Mouse (Mus musculus): ENCODE measurements around the gene Slu7. TPM values are rescaled to one million over a fixed set of nuclear protein-coding genes. Genes with fewer than 3 reads are reported as not detected.

Gene Slu7
- polyA plus RNA-seq, 1 experiment from 2014 or later, result 67.8 TPM

DNA sequence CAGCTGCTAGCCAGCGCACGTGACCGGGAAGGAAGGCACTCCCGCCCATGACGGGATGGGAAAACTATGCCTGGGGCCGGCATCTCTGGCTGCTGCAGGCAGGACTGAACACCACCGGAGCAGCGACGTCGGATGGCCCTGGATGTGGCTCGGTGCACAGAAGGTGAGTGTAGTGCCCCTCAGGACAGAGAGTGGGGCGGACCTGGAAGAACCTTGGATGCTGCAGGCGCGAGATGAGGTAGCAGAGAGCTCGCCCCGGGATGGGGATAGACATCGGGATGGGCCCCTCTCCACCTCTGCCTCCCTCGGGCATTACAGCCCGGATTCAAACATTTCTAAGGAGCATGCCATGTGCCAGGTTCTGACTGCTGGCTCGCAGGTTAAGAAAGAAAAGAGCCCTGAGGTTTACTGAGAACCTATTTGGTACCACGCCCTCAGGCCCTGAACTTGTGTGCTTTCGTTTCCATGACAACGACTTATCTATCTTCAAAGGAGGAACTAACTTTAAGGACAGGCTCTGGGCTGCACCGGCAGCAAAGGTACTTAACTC, 40.8 kb downstream of the Slu7 start, which contains the start of gene C1qtnf2:
C1qtnf2 (plus strand) TSS at position 52 of the 550 bp plus-strand sequence.
- peak; percentile 71 for ATAC-seq (ENCODE audit: low FRiP score, low read depth)
- Histone ChIP-seq H3K9me3 (no peaks in the 10 kb centered on the region), H3K4me1 (peaks cover 8% of the 10 kb centered on the region), H3K4me2 (replicated peaks) (peak within 1 kb of the TSS; percentile 71), H3K9ac (peak within 1 kb of the TSS; percentile 52), H3K36me3 (no peaks in the 10 kb centered on the region), H3K27ac (no peak within 1 kb of the TSS), H3K27me3 (replicated peaks) (no peaks in the 10 kb centered on the region), H3K4me3 (peak within 1 kb of the TSS; percentile 26)
- 5% methylated on average over 24 of the region's 24 CpGs for WGBS

DNA sequence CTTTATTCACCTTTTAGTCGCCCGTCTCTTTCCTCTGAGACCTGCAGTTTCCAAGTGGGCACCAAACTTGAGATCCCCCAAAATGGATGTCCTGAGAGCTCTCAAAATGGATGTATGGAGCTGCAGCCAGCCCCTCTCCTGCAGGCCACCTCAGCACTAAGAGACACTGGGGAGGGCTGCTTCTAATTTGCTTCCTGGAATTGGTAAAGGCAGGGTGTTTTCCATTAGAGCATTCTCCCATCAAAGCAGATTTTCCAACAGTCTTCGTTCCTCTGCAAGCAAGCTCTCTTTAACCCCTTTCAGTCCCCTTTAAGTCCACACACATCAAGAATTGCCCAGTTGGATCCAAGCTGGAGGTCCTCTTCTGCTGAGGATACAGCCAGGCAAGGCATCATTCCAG, 45.8 kb downstream of the Slu7 start:
- no peak for ATAC-seq (ENCODE audit: low FRiP score, low read depth)
- H3K9me3 ChIP-seq, result no peaks in the 10 kb centered on the region
- H3K9ac ChIP-seq, result no peak overlapping the region
- H3K36me3 ChIP-seq, result no peaks in the 10 kb centered on the region
- H3K4me2 ChIP-seq (replicated peaks), result no peak overlapping the region
- H3K27me3 ChIP-seq (replicated peaks), result no peaks in the 10 kb centered on the region
- no peak overlapping the region for H3K27ac ChIP-seq
- no peak overlapping the region for H3K4me3 ChIP-seq
- 93% methylated on average over 3 of the region's 3 CpGs for WGBS
- H3K4me1 ChIP-seq, result peaks cover 3% of the 10 kb centered on the region

DNA sequence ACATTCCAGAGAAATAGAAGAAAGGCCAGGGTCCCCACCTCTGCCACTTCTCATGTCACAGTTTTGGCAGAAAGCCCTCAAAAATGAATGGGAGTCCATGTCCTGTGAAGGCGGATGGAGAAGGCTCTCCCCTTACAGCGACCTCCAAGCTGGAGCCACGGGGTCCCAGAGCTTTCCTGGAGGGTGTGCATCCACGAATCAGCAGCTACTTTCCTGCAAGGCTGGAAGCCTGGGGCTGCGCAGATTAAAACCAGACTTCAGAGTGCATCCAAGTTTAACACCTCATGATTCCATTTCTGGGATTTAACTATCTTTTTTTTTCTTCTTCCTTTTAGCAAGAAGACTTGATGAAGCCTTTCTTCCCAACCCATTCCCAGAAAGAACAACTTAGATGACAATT, 47.0 kb downstream of the Slu7 start:
- Histone ChIP-seq H3K27me3 (replicated peaks) (no peaks in the 10 kb centered on the region), H3K9me3 (no peaks in the 10 kb centered on the region), H3K4me1 (no peaks in the 10 kb centered on the region; the same call in 1 of the 2 replicates), H3K4me2 (replicated peaks) (no peak overlapping the region), H3K4me3 (no peak overlapping the region), H3K27ac (no peak overlapping the region), H3K36me3 (no peaks in the 10 kb centered on the region), H3K9ac (no peak overlapping the region)
- 61% methylated on average over 5 of the region's 5 CpGs for WGBS
- no peak for ATAC-seq (ENCODE audit: low FRiP score, low read depth)

DNA sequence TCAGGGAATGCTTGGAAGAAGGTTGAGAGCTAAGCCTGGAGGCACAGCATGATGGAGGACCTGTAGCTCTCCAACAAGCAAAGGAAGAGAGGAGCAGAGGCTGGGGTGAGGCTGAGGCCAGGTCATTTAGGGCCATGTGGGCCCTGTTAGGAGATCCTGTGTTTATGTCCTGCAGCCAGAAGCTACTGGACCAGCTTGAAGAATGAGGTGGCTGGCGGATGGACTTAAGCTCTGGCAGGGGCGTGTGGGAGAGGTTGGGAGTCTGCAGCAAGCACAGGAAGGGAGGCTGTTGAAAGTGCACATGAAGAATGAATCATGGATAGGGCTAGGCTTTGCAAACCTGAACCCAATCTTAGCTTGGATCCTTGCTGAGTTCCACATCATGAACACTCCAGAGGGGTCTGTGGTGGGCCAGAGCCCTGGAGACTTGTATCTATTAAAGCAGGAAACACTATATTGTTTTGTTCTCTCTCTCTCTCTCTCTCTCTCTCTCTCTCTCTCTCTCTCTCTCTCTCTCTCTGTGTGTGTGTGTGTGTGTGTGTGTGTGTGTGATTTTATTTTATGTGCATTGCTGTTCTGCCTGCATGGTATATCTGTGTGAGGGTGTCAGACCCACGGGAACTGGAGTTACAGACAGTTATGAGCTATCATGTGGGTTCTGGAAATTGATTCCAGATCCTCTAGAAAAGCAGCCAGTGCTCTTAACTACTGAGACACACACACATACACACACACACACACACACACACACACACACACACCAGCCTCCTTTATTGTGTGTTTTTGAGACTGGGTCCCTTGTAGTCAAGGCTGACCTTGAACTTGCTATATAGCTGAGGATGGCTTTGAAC, 48.4 kb downstream of the Slu7 start:
- no peak for ATAC-seq (ENCODE audit: low FRiP score, low read depth)
- no peak overlapping the region for H3K4me2 ChIP-seq (replicated peaks)

DNA sequence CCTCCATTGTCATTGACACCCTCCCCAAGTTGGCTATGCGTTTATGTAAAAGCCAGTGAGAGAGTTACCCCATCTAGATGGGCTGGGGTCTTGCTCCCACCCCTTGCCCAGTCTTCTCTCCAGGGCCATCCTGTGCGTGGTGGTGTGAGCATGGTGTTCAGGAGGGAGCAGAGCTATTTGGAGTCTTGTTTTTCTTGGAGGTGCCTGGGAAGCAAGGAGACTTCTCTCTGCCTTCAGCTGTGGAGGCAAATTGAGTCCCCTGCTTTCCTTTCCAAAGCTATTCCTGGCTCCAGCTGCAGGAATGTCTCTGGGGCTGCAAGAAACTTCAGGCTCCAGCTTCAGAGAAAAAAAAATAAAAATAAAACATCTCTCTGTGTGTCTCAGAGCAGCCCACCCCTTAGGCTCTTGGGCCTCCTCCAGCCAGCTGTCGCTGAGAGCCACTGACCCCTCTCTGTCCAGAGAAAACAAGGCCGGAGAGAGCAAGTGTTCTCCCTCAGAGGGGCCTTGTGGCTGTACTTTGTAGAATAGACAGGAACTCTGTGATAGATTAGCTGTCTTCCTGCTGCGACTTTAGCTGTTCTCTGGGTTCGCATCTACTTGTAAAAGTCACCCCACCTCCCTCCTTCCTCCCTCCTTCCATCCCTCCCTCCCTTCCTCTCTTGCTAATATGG, 49.7 kb downstream of the Slu7 start:
- Histone ChIP-seq H3K4me1 (no peaks in the 10 kb centered on the region; the same call in 1 of the 2 replicates), H3K4me3 (no peak overlapping the region), H3K4me2 (replicated peaks) (no peak overlapping the region), H3K27ac (no peak overlapping the region), H3K9ac (no peak overlapping the region), H3K9me3 (no peaks in the 10 kb centered on the region), H3K36me3 (no peaks in the 10 kb centered on the region), H3K27me3 (replicated peaks) (no peaks in the 10 kb centered on the region)
- 45% methylated on average over 6 of the region's 6 CpGs for WGBS
- no peak for ATAC-seq (ENCODE audit: low FRiP score, low read depth)

More for the DNA sequence above, 48.4 kb downstream of the Slu7 start:
- H3K27ac ChIP-seq, result no peak overlapping the region
- H3K27me3 ChIP-seq (replicated peaks), result no peaks in the 10 kb centered on the region
- no peaks in the 10 kb centered on the region; the same call in 1 of the 2 replicates for H3K4me1 ChIP-seq
- no peak overlapping the region for H3K4me3 ChIP-seq
- no peaks in the 10 kb centered on the region for H3K9me3 ChIP-seq
- H3K36me3 ChIP-seq, result no peaks in the 10 kb centered on the region
- H3K9ac ChIP-seq, result no peak overlapping the region
- WGBS, result 71% methylated on average over 3 of the region's 3 CpGs

DNA sequence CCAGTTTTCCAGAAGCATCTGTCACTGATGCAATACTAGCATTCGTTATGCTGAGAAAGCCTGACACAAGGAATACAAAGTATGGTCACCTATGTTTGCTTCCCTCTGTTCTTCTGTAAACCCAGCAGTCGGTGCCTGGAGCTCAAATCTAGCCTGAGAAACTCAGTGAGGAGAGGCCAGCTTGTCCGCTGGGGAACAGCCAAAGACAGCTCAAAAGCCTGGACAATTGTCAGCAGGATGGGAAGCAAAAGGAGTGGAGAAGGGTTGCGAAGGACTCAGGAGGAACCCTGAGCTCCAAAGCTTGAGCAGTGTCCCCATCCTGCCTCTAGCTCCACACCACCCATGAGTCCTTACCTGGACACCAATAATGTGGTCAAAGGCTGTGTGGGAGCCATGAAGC, 50.5 kb downstream of the Slu7 start:
- Histone ChIP-seq H3K9me3 (no peaks in the 10 kb centered on the region), H3K4me2 (replicated peaks) (no peak overlapping the region), H3K36me3 (no peaks in the 10 kb centered on the region), H3K27me3 (replicated peaks) (no peaks in the 10 kb centered on the region), H3K4me1 (no peaks in the 10 kb centered on the region; the same call in 1 of the 2 replicates), H3K27ac (no peak overlapping the region), H3K4me3 (no peak overlapping the region), H3K9ac (no peak overlapping the region)
- WGBS, result 84% methylated on average over 4 of the region's 4 CpGs
- no peak for ATAC-seq (ENCODE audit: low FRiP score, low read depth)

DNA sequence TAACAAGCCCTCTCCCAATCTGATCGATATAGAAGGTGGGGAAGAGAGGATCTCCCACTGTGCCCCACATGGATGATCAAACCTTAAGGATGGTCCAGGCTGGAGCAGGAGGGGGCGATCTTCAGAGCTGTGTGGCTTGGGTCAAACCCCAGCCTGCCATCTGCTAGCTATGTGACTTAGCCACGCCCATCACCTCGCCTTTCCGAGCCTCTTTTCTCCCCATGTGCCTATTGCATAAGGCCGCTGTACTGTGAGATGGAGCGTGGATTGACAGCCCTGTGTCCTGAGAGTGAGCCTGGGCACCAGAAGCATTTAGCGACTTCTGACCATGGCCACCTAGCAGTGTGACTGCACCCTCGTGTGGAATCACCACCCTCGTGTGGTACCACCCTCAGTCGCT, 51.1 kb downstream of the Slu7 start:
- WGBS, result 46% methylated on average over 11 of the region's 11 CpGs
- no peak overlapping the region for H3K27ac ChIP-seq
- no peak for ATAC-seq (ENCODE audit: low FRiP score, low read depth)
- H3K4me2 ChIP-seq (replicated peaks), result 0 out of 2 replicates have a peak overlapping the region, but pooled peaks have one; percentile 1
- H3K27me3 ChIP-seq (replicated peaks), result no peaks in the 10 kb centered on the region
- no peak overlapping the region for H3K4me3 ChIP-seq
- H3K4me1 ChIP-seq, result no peaks in the 10 kb centered on the region; the same call in 1 of the 2 replicates
- H3K9ac ChIP-seq, result no peak overlapping the region
- H3K9me3 ChIP-seq, result no peaks in the 10 kb centered on the region
- no peaks in the 10 kb centered on the region for H3K36me3 ChIP-seq

DNA sequence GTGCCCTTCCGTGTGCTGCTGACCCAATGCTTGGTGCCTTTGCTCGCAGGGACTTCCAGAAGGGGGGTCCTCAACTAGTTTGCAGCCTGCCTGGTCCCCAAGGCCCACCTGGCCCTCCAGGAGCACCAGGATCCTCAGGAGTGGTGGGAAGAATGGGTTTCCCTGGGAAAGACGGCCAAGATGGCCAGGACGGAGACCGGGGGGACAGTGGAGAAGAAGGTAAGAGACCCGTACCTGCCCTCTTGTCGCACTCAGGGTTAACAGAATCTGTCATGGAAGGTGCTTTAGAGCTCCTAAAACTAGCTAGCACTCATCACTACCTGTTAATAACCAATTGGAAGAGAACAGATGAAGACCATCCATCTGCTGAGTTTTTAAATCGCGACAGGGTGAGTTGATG, 52.3 kb downstream of the Slu7 start:
- H3K4me3 ChIP-seq, result no peak overlapping the region
- no peaks in the 10 kb centered on the region for H3K9me3 ChIP-seq
- WGBS, result 93% methylated on average over 9 of the region's 9 CpGs
- ATAC-seq (ENCODE audit: low FRiP score, low read depth), result no peak
- H3K4me2 ChIP-seq (replicated peaks), result no peak overlapping the region
- no peaks in the 10 kb centered on the region; the same call in 1 of the 2 replicates for H3K4me1 ChIP-seq
- H3K27ac ChIP-seq, result no peak overlapping the region
- H3K9ac ChIP-seq, result no peak overlapping the region
- no peaks in the 10 kb centered on the region for H3K36me3 ChIP-seq
- H3K27me3 ChIP-seq (replicated peaks), result no peaks in the 10 kb centered on the region

DNA sequence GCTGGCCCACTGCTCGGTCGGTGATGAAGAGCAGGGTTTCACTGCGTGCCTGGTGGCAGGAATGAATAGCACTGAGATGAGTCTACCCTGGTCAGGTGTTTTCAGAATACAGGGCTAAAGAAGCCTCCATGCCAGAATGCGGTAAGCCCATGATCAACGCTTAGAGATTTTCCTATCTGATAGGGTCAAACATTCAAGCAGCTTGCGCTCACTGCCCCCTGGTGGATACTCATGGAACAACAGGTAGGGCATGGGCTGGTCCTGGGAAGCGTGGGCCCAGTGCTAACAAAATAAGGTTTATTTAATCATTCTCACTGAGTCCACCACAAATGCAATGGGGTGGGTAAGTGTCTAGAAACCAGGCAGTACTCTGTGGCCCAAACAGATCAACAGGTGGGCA, 59.1 kb downstream of the Slu7 start:
- no peak overlapping the region for H3K9ac ChIP-seq
- no peaks in the 10 kb centered on the region for H3K27me3 ChIP-seq (replicated peaks)
- H3K27ac ChIP-seq, result no peak overlapping the region
- no peak for ATAC-seq (ENCODE audit: low FRiP score, low read depth)
- WGBS, result 34% methylated on average over 7 of the region's 7 CpGs
- no peak overlapping the region for H3K4me2 ChIP-seq (replicated peaks)
- H3K9me3 ChIP-seq, result no peaks in the 10 kb centered on the region
- no peaks in the 10 kb centered on the region for H3K4me1 ChIP-seq
- H3K4me3 ChIP-seq, result no peak overlapping the region
- H3K36me3 ChIP-seq, result no peaks in the 10 kb centered on the region

DNA sequence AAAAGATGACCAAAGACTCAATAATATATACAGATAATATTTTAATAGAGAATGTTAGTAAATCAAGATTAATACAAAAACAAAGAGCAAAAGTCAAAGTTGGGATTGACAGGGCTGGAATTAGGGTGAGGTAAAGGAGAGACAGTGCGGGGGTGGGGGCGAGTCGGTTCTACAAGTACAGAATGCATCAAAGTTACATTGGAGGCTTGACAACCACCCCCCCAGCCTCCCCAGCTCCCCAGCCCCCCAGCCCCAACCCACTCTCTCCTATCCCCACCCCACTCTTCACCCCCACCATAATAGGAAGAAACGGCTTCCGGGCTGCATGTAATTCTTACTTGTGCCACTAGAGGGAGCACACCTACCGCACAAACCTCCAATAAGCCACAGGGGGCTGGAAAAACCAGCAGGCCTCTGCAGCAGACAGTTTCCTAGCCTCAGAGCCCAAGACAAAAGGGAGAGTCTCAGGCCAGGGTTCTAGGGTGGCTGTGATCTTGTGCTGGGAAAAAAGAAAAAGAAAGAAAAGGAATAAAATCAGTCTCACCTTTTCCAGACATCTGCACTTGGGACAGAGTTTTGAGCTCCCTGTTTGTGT, 60.4 kb downstream of the Slu7 start:
- Histone ChIP-seq H3K4me1 (no peaks in the 10 kb centered on the region), H3K9ac (no peak overlapping the region), H3K4me2 (replicated peaks) (no peak overlapping the region), H3K4me3 (no peak overlapping the region), H3K27me3 (replicated peaks) (no peaks in the 10 kb centered on the region), H3K36me3 (no peaks in the 10 kb centered on the region; the same call in 1 of the 2 replicates), H3K9me3 (peaks cover 5% of the 10 kb centered on the region; the same call in 1 of the 2 replicates), H3K27ac (no peak overlapping the region)
- WGBS, result 21% methylated on average over 6 of the region's 6 CpGs
- peak; percentile 89 for ATAC-seq (ENCODE audit: low FRiP score, low read depth)

DNA sequence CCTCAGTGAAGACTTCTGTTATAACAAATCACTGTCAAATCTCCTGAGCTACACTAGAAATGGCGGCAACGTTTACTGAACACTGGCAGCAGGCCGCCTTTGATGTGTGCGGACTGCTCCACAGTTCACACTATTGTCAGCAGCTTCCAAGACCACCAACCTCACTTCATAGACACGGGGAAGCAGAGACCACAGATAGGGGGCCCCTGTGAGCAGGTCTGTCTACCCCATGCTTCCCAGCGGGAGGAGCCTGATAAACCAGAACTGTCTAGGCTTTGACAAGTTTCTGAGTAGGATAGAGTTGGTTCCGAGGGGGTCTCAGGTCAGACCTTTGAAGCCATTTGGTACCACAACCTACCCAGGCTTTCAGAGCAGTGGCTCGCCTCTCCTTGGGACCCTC, 61.5 kb downstream of the Slu7 start:
- peak; percentile 39 for ATAC-seq (ENCODE audit: low FRiP score, low read depth)
- H3K4me2 ChIP-seq (replicated peaks), result no peak overlapping the region
- no peaks in the 10 kb centered on the region for H3K4me1 ChIP-seq
- H3K9ac ChIP-seq, result no peak overlapping the region
- H3K9me3 ChIP-seq, result peaks cover 5% of the 10 kb centered on the region; the same call in 1 of the 2 replicates
- 47% methylated on average over 8 of the region's 8 CpGs for WGBS
- no peak overlapping the region for H3K4me3 ChIP-seq
- no peak overlapping the region for H3K27ac ChIP-seq
- H3K36me3 ChIP-seq, result no peaks in the 10 kb centered on the region; the same call in 1 of the 2 replicates
- no peaks in the 10 kb centered on the region for H3K27me3 ChIP-seq (replicated peaks)

DNA sequence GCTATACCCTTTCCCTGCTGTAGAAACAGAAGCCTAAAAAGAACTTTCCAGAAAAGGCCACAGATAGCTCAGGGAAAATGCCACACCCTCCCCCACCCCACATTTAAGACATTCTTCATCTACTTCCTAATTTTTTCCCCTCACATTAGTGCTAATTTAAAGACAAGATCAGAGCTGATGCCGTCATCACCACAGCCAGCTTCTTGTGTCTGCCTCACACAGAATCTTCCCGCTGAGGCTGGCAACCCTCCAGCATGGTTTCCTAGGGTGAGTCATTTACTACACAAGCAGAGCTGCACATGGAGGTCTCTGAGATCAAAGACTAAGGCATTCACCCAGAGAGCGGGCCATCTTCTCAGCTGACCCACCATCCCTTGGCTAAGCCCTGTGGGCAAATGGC, 62.0 kb downstream of the Slu7 start:
- no peak overlapping the region for H3K4me2 ChIP-seq (replicated peaks)
- no peaks in the 10 kb centered on the region for H3K4me1 ChIP-seq
- 62% methylated on average over 3 of the region's 3 CpGs for WGBS
- H3K36me3 ChIP-seq, result no peaks in the 10 kb centered on the region; the same call in 1 of the 2 replicates
- H3K9me3 ChIP-seq, result peaks cover 5% of the 10 kb centered on the region; the same call in 1 of the 2 replicates
- H3K4me3 ChIP-seq, result no peak overlapping the region
- H3K9ac ChIP-seq, result no peak overlapping the region
- H3K27ac ChIP-seq, result no peak overlapping the region
- no peak for ATAC-seq (ENCODE audit: low FRiP score, low read depth)
- no peaks in the 10 kb centered on the region for H3K27me3 ChIP-seq (replicated peaks)

Data from neural tube, embryonic 12.5 days (tissue).